Mouse (Mus musculus): ENCODE data around the gene Zbtb8a.

Zbtb8a gene

DNA sequence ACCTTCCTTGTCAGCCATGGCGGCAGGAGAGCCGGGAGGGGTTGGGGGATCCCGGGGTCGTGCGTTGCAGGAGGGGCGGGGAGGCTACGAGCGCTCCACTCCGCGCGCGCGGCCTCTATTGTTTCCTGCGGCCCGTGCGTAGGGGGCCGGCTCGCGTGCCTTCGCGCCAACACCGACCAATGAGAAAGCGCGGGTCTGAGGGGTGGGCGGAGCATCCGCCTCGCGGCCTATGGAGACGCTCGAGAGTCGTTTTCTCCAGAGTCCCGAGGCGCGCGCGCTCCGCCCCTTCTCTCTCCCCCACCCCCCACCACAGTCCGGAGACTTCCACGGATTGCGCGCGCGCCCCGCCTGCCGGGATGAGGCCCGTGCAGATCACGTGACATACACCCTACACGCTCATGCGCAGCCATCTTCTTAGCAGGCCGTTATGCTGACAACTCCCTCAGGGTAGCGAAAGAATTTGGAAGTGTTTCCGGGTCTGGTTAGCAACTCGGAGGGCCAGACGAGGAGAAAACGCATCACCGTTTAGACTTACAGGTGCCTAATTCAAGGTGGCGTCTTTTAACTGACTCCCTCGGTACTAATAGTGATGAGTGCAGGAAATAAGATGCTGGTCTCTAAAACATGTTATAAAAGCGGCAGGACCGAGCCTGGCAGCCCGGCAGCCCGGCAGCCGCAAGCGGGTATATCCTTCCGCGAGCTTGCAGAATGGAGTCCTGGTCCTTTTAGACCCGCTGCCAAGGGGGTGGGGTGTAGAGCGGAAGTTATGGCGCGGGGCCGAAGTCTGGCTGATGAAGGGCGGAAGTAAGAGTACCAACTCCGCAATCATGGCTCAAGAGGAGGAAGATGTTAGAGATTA lies 42.5 kb downstream of the Zbtb8a start, which contains the start of the genes Rbbp4 and Zbtb8os:
TSS of gene Rbbp4 (minus strand) at position 155 of the 859 bp plus-strand sequence.
TSS of gene Zbtb8os (plus strand) at position 480 of the 859 bp plus-strand sequence.
- in situ Hi-C loops (cut with MboI, MseI), result no loop called here

DNA sequence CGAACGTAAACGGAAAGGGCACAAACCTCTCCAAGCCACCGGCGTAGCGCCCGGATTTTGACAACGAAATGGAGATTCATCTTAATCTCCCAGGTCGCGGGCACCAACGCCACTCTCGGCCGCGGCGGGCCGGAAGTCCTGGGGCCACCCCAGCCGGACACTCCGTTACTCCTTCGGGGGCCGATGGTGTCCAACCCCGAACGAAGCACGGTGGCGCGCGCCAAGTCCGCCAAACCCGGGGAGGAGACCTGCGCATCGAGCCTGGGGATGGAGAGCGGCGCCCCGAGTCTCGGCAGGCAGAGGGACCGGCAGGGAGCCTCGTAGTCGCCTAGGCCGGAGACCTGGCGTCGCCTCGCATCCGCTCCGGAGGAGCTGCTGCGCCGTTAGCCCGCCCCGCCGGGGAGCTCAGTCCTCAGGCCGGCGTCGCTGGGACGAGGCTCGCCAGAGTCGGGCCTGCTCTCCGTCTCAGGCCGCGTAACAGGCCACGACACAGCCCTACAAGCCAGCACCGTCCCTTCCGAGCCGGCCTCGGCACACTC lies 43.2 kb downstream of the Zbtb8a start:
- in situ Hi-C loops (cut with MboI, MseI), result no loop called here

GRCm38 (mm10) chr4:129332846-129333245 lies 45.1 kb downstream of the Zbtb8a start:
- in situ Hi-C loops (cut with MboI, MseI), result no loop called here

DNA sequence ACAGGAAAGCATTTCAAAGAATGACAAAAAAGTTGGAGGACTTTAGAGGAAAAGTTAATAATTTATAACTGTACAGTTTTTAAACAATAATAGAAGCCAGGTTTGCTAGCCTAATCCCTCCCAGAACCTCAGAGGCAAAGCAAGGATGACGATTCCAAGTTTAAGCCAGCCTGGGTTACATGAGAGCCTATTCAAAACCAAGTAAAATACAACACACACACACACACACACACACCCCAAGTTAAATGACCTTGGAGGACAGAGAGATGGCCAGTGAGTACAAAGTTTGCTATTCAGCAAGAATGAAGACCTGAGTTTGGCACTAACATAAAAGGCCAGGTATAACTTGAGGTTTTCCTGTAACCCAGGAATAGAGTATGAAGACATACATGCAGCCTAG lies 51.7 kb downstream of the Zbtb8a start:
- in situ Hi-C loops (cut with MboI, MseI), result no loop called here

DNA sequence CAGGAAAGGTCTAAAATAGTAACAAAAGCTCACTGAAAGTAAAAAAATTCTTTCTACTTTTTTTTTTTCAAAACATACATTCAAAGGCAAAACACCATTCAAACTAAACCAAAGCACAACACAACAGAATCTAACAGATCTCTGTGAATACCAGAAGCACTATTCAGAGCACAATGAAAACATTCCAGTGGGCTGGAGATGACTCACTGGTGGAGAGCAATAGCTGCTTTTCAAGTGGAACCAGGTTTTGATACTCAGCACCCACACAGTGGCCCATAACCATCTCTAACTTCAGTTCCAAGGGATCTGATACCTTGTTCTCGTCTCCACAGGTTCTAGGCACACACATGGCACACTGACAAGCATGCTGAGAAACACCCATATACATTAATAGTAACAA lies 53.2 kb downstream of the Zbtb8a start:
- in situ Hi-C loops (cut with MboI, MseI), result no loop called here

- in situ Hi-C loops (cut with MboI, MseI), result no loop called here
These were observed 54.4 kb downstream of the Zbtb8a start for GRCm38 (mm10) chr4:129323491-129323890.

GRCm38 (mm10) chr4:129322042-129322441 lies 55.9 kb downstream of the Zbtb8a start:
- in situ Hi-C loops (cut with MboI, MseI), result no loop called here

GRCm38 (mm10) chr4:129320876-129321275 lies 57.0 kb downstream of the Zbtb8a start:
- in situ Hi-C loops (cut with MboI, MseI), result no loop called here

DNA sequence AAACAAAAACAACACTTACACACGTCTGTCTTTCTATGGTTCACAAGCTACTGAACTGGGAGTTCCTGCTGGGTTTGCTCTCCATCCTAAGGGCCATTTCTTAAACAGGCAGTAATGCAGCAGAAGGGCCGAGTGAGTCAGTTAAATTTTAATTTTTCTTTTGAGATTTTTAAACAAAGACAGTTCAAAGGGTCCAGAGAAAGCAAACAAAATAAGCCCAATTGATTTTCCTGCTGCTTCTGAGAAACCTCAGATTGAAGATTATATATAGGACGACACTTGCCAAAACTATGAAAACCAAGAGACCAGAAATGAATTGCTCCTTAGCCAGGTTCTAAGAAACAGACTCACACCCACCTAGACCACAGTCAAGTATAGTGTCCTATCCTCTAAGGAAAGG lies 64.0 kb downstream of the Zbtb8a start:
- in situ Hi-C loops (cut with MboI, MseI), result no loop called here

DNA sequence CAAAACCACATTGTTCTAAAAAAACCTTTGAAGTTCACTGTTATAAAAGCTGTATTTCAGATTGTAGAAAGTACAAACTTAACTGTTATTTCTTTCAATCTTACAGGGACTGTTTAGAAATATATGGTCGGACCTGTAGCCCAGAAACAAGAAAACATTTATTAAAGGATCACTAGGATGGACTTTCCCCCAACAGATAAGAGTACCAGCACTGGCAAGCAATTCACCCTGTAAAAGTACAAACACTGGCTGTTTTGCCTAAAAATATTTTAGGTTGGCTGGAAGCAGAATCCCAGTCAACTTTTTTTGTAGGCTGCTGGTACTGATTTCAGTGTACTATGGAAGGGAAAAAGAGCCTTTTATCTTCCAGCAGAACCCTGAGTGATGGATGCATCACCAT lies 70.0 kb downstream of the Zbtb8a start:
- in situ Hi-C loops (cut with MboI, MseI), result no loop called here

DNA sequence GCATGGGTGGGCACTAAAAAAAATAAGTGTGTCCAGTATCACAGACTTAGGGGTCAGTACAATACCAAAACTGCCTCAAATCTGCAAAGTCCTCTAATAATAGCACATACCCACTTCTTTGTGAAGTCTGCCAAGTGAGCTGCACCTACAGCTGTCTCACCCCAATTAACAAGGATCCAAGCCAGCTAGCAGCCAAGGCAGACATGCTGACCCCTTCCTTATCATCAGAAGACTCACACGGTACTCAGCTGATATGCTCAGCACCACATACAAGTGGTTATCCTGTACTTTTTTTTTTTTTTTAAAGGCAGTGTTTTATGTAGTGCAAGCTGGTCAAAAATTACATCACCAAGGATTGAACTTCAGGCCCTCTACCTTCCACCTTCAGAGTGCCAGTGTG lies 73.6 kb downstream of the Zbtb8a start:
- in situ Hi-C loops (cut with MboI, MseI), result no loop called here

- in situ Hi-C loops (cut with MboI, MseI), result no loop called here
These were observed 74.1 kb downstream of the Zbtb8a start for GRCm38 (mm10) chr4:129303816-129304215.

Data from T-helper 1 cell (primary cell).